Mouse (Mus musculus) forebrain, embryonic 12.5 days (tissue): ENCODE results near the gene Numbl. TPM values are rescaled to one million over a fixed set of nuclear protein-coding genes. Genes with fewer than 3 reads are reported as not detected.
A peak's percentile ranks its signal among the peaks of the same experiment; 100 is the strongest.

ENCODE experiments used
- ATAC-seq: fragments of 200-750 bp; cut with Nextera tagmentation; 2 replicates; pipeline ENCODE4 v1.8.0; 2017; ENCODE audit warnings: moderate TSS enrichment; ENCODE audit not compliant: low FRiP score
- H3K27ac ChIP-seq: fragments of 300-500 bp; sonication (generic); 2 replicates; pipeline ENCODE4 v1.5.1; 2016; ENCODE audit warnings: mild to moderate bottlenecking
- H3K27me3 ChIP-seq: fragments of 300-500 bp; sonication (generic); 2 replicates; pipeline ENCODE4 v1.6.1; 2016; ENCODE audit warnings: mild to moderate bottlenecking
- H3K36me3 ChIP-seq: fragments of 300-500 bp; sonication (generic); replicated peaks from 2 replicates; pipeline ENCODE4 v1.6.1; 2016; ENCODE audit warnings: mild to moderate bottlenecking
- H3K4me1 ChIP-seq: fragments of 300-500 bp; sonication (generic); 2 replicates; pipeline ENCODE4 v1.6.1; 2016
- H3K4me2 ChIP-seq: fragments of 300-500 bp; sonication (generic); 2 replicates; pipeline ENCODE4 v1.6.1; 2016; ENCODE audit warnings: mild to moderate bottlenecking, moderate library complexity
- H3K4me3 ChIP-seq: fragments of 300-500 bp; sonication (generic); replicated peaks from 2 replicates; pipeline ENCODE4 v1.5.1; 2016; ENCODE audit warnings: mild to moderate bottlenecking
- H3K9ac ChIP-seq: fragments of 300-500 bp; sonication (generic); 2 replicates; pipeline ENCODE4 v1.6.1; 2016; ENCODE audit warnings: mild to moderate bottlenecking
- H3K9me3 ChIP-seq: fragments of 300-500 bp; sonication (generic); 2 replicates; pipeline ENCODE4 v1.6.1; 2016
- WGBS: fragments of 180-500 bp; shearing (Covaris S2); methylation state at CpG from one replicate; pipeline ENCODE4 v1.1.7; 2016; 5-methylcytosine and 5-hydroxymethylcytosine counted together
- polyA plus RNA-seq: library from polyadenylated mRNA; unstranded; fragments of >200 nt; fragmentation: Nextera tagmentation; extraction: Ambion mirVana; gene quantifications from 2 replicates; pipeline ENCODE4 v1.2.1, GENCODE M21; 2016

Numbl gene
- 40.6 and 41.8 TPM in 2 replicates for polyA plus RNA-seq

GRCm38 (mm10) chr7:27258205-27258899 lies at the start of gene Numbl:
TSS of gene Numbl (plus strand) at chr7:27258433.
- Histone ChIP-seq H3K4me1 (peaks cover 56% of the 10 kb centered on the region), H3K36me3 (peaks cover 20% of the 10 kb centered on the region), H3K4me3 (peak within 1 kb of the TSS; percentile 92), H3K27me3 (no peaks in the 10 kb centered on the region), H3K9ac (peak within 1 kb of the TSS; percentile 97), H3K27ac (peak within 1 kb of the TSS; percentile 95), H3K4me2 (peak within 1 kb of the TSS; percentile 80), H3K9me3 (no peaks in the 10 kb centered on the region)
- under 1% methylated on average over 44 of the region's 47 CpGs for WGBS
- ATAC-seq = peak; percentile 84

GRCm38 (mm10) chr7:27212626-27213025 lies 45.6 kb upstream of the Numbl start:
- Histone ChIP-seq H3K9me3 (no peaks in the 10 kb centered on the region), H3K4me3 (no peak overlapping the region), H3K27me3 (no peaks in the 10 kb centered on the region), H3K36me3 (peaks cover 87% of the 10 kb centered on the region), H3K4me2 (no peak overlapping the region), H3K4me1 (no peaks in the 10 kb centered on the region), H3K27ac (no peak overlapping the region), H3K9ac (no peak overlapping the region)
- 90% methylated on average over 2 of the region's 2 CpGs for WGBS
- no peak for ATAC-seq

GRCm38 (mm10) chr7:27218586-27218985 lies 39.6 kb upstream of the Numbl start:
- Histone ChIP-seq H3K36me3 (peaks cover 48% of the 10 kb centered on the region), H3K4me1 (peaks cover 6% of the 10 kb centered on the region), H3K4me2 (no peak overlapping the region), H3K9ac (no peak overlapping the region), H3K4me3 (no peak overlapping the region), H3K27me3 (no peaks in the 10 kb centered on the region), H3K27ac (no peak overlapping the region), H3K9me3 (no peaks in the 10 kb centered on the region)
- 89% methylated on average over 7 of the region's 7 CpGs for WGBS
- ATAC-seq = no peak

- H3K27me3 ChIP-seq = no peaks in the 10 kb centered on the region
- no peak overlapping the region for H3K27ac ChIP-seq
- no peaks in the 10 kb centered on the region for H3K9me3 ChIP-seq
- no peak overlapping the region for H3K4me2 ChIP-seq
- peaks cover 40% of the 10 kb centered on the region for H3K36me3 ChIP-seq
- H3K4me3 ChIP-seq = no peak overlapping the region
- peaks cover 20% of the 10 kb centered on the region for H3K4me1 ChIP-seq
- no peak overlapping the region for H3K9ac ChIP-seq
- ATAC-seq = no peak
- 91% methylated on average over 11 of the region's 11 CpGs for WGBS
These were observed 38.3 kb upstream of the Numbl start for GRCm38 (mm10) chr7:27219937-27220336.

- H3K4me1 ChIP-seq = peaks cover 40% of the 10 kb centered on the region
- H3K9me3 ChIP-seq = no peaks in the 10 kb centered on the region
- no peak for ATAC-seq
- H3K27me3 ChIP-seq = no peaks in the 10 kb centered on the region
- no peak overlapping the region for H3K27ac ChIP-seq
- H3K4me2 ChIP-seq = no peak overlapping the region
- no peak overlapping the region for H3K9ac ChIP-seq
- H3K4me3 ChIP-seq = no peak overlapping the region
- H3K36me3 ChIP-seq = peaks cover 26% of the 10 kb centered on the region
- 85% methylated on average over 6 of the region's 6 CpGs for WGBS
These were observed 36.3 kb upstream of the Numbl start for GRCm38 (mm10) chr7:27221939-27222338.

GRCm38 (mm10) chr7:27222538-27222937 lies 35.7 kb upstream of the Numbl start:
- Histone ChIP-seq H3K9me3 (no peaks in the 10 kb centered on the region), H3K27me3 (no peaks in the 10 kb centered on the region), H3K4me3 (no peak overlapping the region), H3K9ac (no peak overlapping the region), H3K27ac (no peak overlapping the region), H3K4me2 (no peak overlapping the region), H3K36me3 (peaks cover 21% of the 10 kb centered on the region), H3K4me1 (peaks cover 46% of the 10 kb centered on the region)
- ATAC-seq = no peak
- WGBS = 86% methylated on average over 1 of the region's 1 CpGs

GRCm38 (mm10) chr7:27224877-27225575 lies 33.2 kb upstream of the Numbl start:
- Histone ChIP-seq H3K36me3 (peaks cover under 1% of the 10 kb centered on the region; the same call in 1 of the 2 replicates), H3K4me3 (0 out of 2 replicates have a peak overlapping the region, but pooled peaks have one; percentile 2), H3K4me1 (peaks cover 53% of the 10 kb centered on the region), H3K9me3 (no peaks in the 10 kb centered on the region), H3K4me2 (peak overlapping the region; percentile 91), H3K27me3 (no peaks in the 10 kb centered on the region), H3K27ac (no peak overlapping the region), H3K9ac (peak overlapping the region; percentile 26; the same call in 1 of the 2 replicates)
- no peak for ATAC-seq
- 90% methylated on average over 11 of the region's 11 CpGs for WGBS

- H3K36me3 ChIP-seq = no peaks in the 10 kb centered on the region
- no peak for ATAC-seq
- 25% methylated on average over 9 of the region's 9 CpGs for WGBS
- H3K4me1 ChIP-seq = peaks cover 53% of the 10 kb centered on the region
- no peaks in the 10 kb centered on the region for H3K9me3 ChIP-seq
- peak overlapping the region; percentile 87 for H3K9ac ChIP-seq
- no peaks in the 10 kb centered on the region for H3K27me3 ChIP-seq
- H3K27ac ChIP-seq = no peak overlapping the region
- peak overlapping the region; percentile 91 for H3K4me2 ChIP-seq
- peak overlapping the region; percentile 83 for H3K4me3 ChIP-seq
These were observed 31.0 kb upstream of the Numbl start for GRCm38 (mm10) chr7:27227276-27227675.

GRCm38 (mm10) chr7:27227676-27228075 lies 30.6 kb upstream of the Numbl start:
- ATAC-seq = no peak

GRCm38 (mm10) chr7:27228281-27228821 lies 29.9 kb upstream of the Numbl start, which contains the start of gene Itpkc:
TSS of gene Itpkc (minus strand) at chr7:27228661.
- WGBS = under 1% methylated on average over 49 of the region's 49 CpGs
- ATAC-seq = peak; percentile 86
- peak within 1 kb of the TSS; percentile 79 for H3K27ac ChIP-seq
- H3K4me2 ChIP-seq = peak within 1 kb of the TSS; percentile 91
- H3K4me3 ChIP-seq = peak within 1 kb of the TSS; percentile 83
- no peaks in the 10 kb centered on the region for H3K36me3 ChIP-seq
- H3K27me3 ChIP-seq = no peaks in the 10 kb centered on the region
- peaks cover 54% of the 10 kb centered on the region for H3K4me1 ChIP-seq
- no peaks in the 10 kb centered on the region for H3K9me3 ChIP-seq
- peak within 1 kb of the TSS; percentile 87 for H3K9ac ChIP-seq

More at GRCm38 (mm10) chr7:27227676-27228075, 30.6 kb upstream of the Numbl start:
- no peaks in the 10 kb centered on the region for H3K36me3 ChIP-seq
- H3K9me3 ChIP-seq = no peaks in the 10 kb centered on the region
- H3K4me1 ChIP-seq = peaks cover 56% of the 10 kb centered on the region
- H3K27ac ChIP-seq = peak overlapping the region; percentile 79; the same call in 1 of the 2 replicates
- H3K4me2 ChIP-seq = peak overlapping the region; percentile 91
- peak overlapping the region; percentile 87 for H3K9ac ChIP-seq
- no peaks in the 10 kb centered on the region for H3K27me3 ChIP-seq
- H3K4me3 ChIP-seq = peak overlapping the region; percentile 83
- 5% methylated on average over 10 of the region's 10 CpGs for WGBS

- Histone ChIP-seq H3K4me2 (peak overlapping the region; percentile 91), H3K9ac (peak overlapping the region; percentile 54), H3K9me3 (no peaks in the 10 kb centered on the region), H3K4me1 (peaks cover 54% of the 10 kb centered on the region), H3K36me3 (no peaks in the 10 kb centered on the region), H3K27ac (peak overlapping the region; percentile 79), H3K27me3 (no peaks in the 10 kb centered on the region), H3K4me3 (peak overlapping the region; percentile 83)
- WGBS = 14% methylated on average over 6 of the region's 6 CpGs
- ATAC-seq = no peak
These were observed 29.4 kb upstream of the Numbl start for GRCm38 (mm10) chr7:27228865-27229264.

GRCm38 (mm10) chr7:27230781-27231180 lies 27.5 kb upstream of the Numbl start:
- Histone ChIP-seq H3K4me2 (no peak overlapping the region), H3K27ac (no peak overlapping the region), H3K9ac (no peak overlapping the region), H3K4me3 (no peak overlapping the region), H3K9me3 (no peaks in the 10 kb centered on the region), H3K4me1 (peaks cover 39% of the 10 kb centered on the region), H3K36me3 (no peaks in the 10 kb centered on the region), H3K27me3 (no peaks in the 10 kb centered on the region)
- WGBS = 76% methylated on average over 4 of the region's 4 CpGs
- no peak for ATAC-seq
